Mouse (Mus musculus) E14TG2a.4 (cell line): ENCODE measurements around the gene Frmd6.

Experiments used
- H3K27me3 ChIP-seq: 2 replicates; pipeline ENCODE4 v1.6.1; 2014; ENCODE audit warnings: low read length, control low read depth; ENCODE audit not compliant: insufficient read depth
- H3K36me3 ChIP-seq: 2 replicates; pipeline ENCODE4 v1.6.1; 2014; ENCODE audit warnings: low read length, control low read depth; ENCODE audit not compliant: insufficient read depth
- H3K4me1 ChIP-seq: replicated peaks from 2 replicates; pipeline ENCODE4 v1.6.1; 2014; ENCODE audit warnings: low read depth, low read length, control low read depth
- H3K4me3 ChIP-seq: replicated peaks from 2 replicates; pipeline ENCODE4 v1.5.1; 2014; ENCODE audit warnings: mild to moderate bottlenecking, low read length
- H3K9me3 ChIP-seq: 2 replicates; pipeline ENCODE4 v1.6.1; 2014; ENCODE audit warnings: low read length, control low read depth
- CTCF ChIP-seq: conservative IDR thresholded peaks from 2 replicates; pipeline ENCODE4 v1.5.1; 2014; ENCODE audit warnings: low read length
- NANOG ChIP-seq: IDR thresholded peaks from 2 replicates; pipeline ENCODE4 v1.6.1; 2014; ENCODE audit warnings: borderline replicate concordance, low read length, mixed read lengths
- POU5F1 ChIP-seq: IDR thresholded peaks from 2 replicates; pipeline ENCODE4 v1.6.1; 2014; ENCODE audit warnings: low read length, borderline replicate concordance

Frmd6 gene

DNA sequence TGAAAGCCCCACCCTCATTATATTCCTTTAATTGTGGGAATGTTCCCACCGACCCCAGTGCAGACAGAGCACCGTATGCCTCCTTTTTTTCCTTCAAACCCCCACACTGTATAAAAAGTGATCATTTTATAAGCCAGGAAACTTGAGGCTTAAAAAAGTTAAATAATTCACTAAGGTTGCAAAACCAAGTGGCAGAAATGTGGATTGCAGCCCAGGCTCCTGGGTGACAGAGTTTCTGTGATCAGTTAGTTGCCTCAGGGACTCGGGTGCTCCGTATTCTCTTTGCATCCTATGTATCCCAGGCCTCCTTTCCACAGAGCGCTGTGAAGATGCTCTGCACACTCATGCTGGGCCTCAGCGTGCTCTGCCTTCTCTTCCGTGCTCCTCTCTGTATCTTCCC, 58.8 kb downstream of the Frmd6 start:
- peaks cover 3% of the 10 kb centered on the region; the same call in 1 of the 2 replicates for H3K36me3 ChIP-seq
- no peaks in the 10 kb centered on the region for H3K9me3 ChIP-seq
- no peak overlapping the region for H3K4me3 ChIP-seq
- no peaks in the 10 kb centered on the region for H3K27me3 ChIP-seq
- TF ChIP-seq CTCF (0 out of 2 replicates have a peak, but pooled peaks have one; percentile 8), POU5F1 (no peak), NANOG (no peak)
- H3K4me1 ChIP-seq: 0 out of 2 replicates have a peak, but pooled peaks cover 6% of the 10 kb centered on the region

DNA sequence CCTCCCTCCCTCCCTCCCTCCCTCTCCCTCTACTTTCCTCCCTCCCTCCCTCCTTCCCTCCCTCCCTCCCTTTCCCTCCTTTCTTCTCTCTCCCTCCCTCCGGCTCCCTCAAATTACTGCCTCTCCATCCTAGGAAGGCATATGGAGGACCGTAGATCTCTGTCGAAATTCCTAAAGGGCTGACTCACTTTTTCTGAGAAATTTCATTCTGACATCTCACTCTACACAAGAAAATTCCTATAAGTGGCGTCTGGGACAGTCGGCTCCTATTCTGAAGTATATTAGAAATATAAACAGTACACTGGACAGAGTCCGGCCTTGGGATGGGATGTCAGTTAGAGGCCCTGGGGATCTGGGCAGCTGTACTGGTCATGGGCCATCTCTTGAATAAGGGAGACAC, 59.7 kb downstream of the Frmd6 start:
- TF ChIP-seq NANOG: no peak
- TF ChIP-seq POU5F1: no peak
- no peak for TF ChIP-seq CTCF
- no peaks in the 10 kb centered on the region for H3K9me3 ChIP-seq
- no peak overlapping the region for H3K4me3 ChIP-seq
- H3K36me3 ChIP-seq: peaks cover 3% of the 10 kb centered on the region; the same call in 1 of the 2 replicates
- H3K4me1 ChIP-seq: 0 out of 2 replicates have a peak, but pooled peaks cover 6% of the 10 kb centered on the region
- no peaks in the 10 kb centered on the region for H3K27me3 ChIP-seq

DNA sequence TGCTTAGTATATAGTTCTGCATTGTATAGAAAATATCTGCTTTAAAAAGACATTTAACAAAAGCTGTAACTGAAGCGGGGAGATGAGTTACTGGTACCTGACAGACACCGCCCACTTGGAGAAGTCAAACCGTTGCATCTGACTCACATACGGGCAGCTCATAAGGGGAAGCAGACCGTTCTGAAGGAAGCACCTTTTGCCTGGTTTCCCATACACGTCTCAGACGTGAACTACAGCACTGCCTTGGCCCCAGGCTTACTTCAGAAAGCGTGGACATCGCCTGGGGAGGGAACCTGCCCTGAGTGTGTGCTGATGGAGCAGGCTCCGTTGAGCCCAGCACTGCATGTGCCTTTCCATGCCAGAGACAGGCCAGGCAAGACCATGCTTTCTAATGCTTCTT, 60.3 kb downstream of the Frmd6 start:
- Histone ChIP-seq H3K27me3 (no peaks in the 10 kb centered on the region), H3K4me3 (no peak overlapping the region), H3K4me1 (0 out of 2 replicates have a peak, but pooled peaks cover 6% of the 10 kb centered on the region), H3K36me3 (peaks cover 8% of the 10 kb centered on the region; the same call in 1 of the 2 replicates), H3K9me3 (no peaks in the 10 kb centered on the region)
- TF ChIP-seq NANOG (no peak), CTCF (no peak)

DNA sequence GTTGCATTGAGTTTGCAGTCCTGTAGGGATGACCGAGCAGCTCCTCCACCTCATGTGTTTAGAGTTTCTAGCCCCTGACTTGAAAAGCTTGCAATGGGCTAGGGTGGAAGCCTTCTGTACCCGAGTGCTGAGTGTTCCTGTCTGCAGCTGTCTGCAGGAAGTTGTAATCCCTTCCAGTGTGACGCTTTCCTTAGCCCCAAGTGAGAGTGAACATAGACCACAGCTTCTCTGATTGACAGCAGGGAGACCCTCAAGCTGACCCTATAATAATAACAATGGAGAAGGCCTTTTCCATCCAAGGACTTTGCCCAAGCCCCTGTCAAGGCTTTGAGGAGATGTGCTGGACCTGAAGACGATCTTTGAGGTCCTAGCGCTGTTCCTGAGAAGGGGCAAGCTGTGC, 65.1 kb downstream of the Frmd6 start:
- Histone ChIP-seq H3K36me3 (peaks cover 21% of the 10 kb centered on the region), H3K4me3 (no peak overlapping the region), H3K27me3 (no peaks in the 10 kb centered on the region), H3K9me3 (no peaks in the 10 kb centered on the region), H3K4me1 (peaks cover 13% of the 10 kb centered on the region)
- TF ChIP-seq CTCF: no peak
- TF ChIP-seq NANOG: no peak
- no peak for TF ChIP-seq POU5F1

DNA sequence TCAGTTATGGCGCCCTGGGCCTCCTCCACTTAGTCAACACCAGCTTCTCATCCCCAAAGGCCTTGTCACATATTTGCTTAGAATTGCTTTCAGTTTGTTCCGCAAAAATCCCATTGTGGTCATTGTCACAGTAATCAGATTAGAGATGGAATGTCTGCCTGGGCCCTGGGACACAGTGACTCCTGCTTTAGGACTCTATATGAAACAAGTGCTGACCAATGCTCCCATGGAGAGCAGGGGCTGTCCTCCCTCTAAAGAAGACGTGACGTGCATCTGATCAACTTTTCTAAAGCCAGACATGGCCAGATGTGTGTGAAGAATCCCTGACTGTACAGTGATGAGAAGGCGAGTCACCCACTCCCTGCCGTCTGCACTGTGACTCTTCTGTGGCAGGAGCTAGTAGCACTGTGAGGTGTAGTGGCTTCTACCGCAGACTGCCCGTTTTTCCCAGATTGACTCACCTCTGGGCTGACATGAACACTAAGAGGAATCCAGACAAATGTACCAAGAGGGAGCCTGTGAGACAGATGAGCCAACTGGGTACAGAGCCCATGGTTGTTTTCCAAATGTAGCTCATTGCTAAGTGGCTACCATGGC, 65.7 kb downstream of the Frmd6 start:
- no peak overlapping the region for H3K4me3 ChIP-seq
- H3K9me3 ChIP-seq: no peaks in the 10 kb centered on the region
- TF ChIP-seq CTCF (no peak), POU5F1 (no peak)
- H3K27me3 ChIP-seq: no peaks in the 10 kb centered on the region
- peaks cover 14% of the 10 kb centered on the region for H3K4me1 ChIP-seq
- H3K36me3 ChIP-seq: peaks cover 21% of the 10 kb centered on the region

DNA sequence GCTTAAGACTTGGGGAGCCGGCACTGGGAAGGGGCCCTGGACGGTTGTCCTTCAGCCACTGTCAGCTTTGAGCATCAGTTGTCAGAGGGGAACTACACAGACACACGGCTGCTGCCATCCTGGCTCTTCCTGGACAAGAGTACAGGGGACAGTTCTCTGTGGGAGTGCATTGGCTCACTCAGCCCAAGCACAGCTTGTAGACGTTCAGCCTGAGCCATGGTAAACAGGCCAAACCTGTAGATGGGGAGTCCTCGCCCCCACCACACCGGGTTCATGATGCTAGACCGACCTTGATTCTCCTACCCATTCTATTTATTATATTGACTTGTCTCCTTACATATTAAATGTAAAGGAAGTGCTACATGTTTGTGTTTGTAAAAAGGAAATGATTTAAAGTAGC, 70.0 kb downstream of the Frmd6 start:
- peaks cover 27% of the 10 kb centered on the region for H3K4me1 ChIP-seq
- no peak overlapping the region for H3K4me3 ChIP-seq
- H3K27me3 ChIP-seq: no peaks in the 10 kb centered on the region
- TF ChIP-seq NANOG (no peak), CTCF (no peak), POU5F1 (no peak)
- H3K9me3 ChIP-seq: no peaks in the 10 kb centered on the region
- H3K36me3 ChIP-seq: peaks cover 33% of the 10 kb centered on the region

DNA sequence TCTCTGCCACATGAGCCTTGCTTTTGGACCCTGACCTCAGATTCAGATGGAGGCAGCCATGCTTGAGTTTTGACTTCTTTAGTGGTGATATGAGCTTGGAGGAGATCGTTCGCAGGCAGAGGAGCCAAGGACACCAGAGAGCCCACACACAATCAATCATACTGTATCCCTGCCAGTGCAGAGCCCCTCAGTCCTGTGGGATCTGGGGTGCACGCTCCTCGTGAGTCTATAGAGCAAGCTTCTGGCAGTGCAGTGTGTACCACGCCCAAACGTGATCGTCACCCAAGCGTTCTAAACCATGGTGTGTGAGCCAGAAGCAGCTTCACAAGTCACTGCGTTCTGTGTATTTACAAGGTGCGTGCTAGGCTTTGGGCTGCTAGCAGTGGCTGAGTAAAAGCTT, 70.8 kb downstream of the Frmd6 start:
- Histone ChIP-seq H3K27me3 (no peaks in the 10 kb centered on the region), H3K4me3 (no peak overlapping the region), H3K9me3 (no peaks in the 10 kb centered on the region), H3K4me1 (peaks cover 27% of the 10 kb centered on the region), H3K36me3 (peaks cover 26% of the 10 kb centered on the region)
- no peak for TF ChIP-seq CTCF
- TF ChIP-seq POU5F1: no peak
- TF ChIP-seq NANOG: no peak

DNA sequence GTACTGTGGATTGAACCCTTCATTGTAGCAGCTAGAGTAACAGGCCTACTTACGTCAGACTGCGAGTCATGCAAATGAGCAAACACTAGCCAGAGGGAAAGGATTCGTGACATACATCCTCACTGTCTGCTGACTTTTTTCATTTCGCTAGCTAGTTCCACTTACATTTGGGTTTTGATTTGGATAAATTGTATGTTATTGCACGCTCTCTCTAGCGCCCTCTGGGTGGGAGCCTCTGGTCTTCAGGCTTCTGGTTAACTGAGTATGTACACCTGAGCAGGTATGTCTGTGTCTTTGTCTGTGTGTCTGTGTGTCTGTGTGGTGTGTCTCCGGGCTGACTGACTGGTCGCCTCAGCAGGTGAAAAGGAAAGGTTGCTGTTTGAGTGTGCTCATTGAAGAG, 72.1 kb downstream of the Frmd6 start:
- Histone ChIP-seq H3K36me3 (peaks cover 19% of the 10 kb centered on the region), H3K4me3 (no peak overlapping the region), H3K4me1 (peaks cover 27% of the 10 kb centered on the region), H3K27me3 (no peaks in the 10 kb centered on the region), H3K9me3 (no peaks in the 10 kb centered on the region)
- TF ChIP-seq POU5F1: no peak
- TF ChIP-seq NANOG: no peak
- peak; percentile 49 for TF ChIP-seq CTCF

DNA sequence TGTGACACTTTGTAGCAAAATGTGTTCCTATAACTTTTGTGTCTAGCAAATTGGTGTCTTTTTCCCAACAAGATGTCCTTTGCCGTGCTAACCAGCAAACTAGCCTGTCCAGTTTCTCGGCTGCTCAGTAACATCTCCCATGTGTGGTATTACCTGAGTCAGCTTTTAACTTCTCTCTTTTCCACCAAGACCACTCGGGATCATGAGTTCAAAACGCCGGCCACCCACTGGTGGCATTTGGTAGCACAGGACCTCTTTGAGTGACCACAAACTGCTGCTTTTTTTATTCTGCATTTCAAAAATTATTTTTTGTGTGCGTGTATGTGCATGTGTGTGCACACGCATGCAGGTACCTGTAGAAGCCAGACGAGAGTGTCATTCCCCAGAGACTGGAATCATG, 73.1 kb downstream of the Frmd6 start:
- peaks cover 22% of the 10 kb centered on the region for H3K4me1 ChIP-seq
- H3K27me3 ChIP-seq: no peaks in the 10 kb centered on the region
- no peaks in the 10 kb centered on the region for H3K9me3 ChIP-seq
- TF ChIP-seq CTCF (no peak; the same call in 1 of the 2 replicates), NANOG (no peak), POU5F1 (no peak)
- H3K4me3 ChIP-seq: no peak overlapping the region
- peaks cover 19% of the 10 kb centered on the region for H3K36me3 ChIP-seq
